Mouse (Mus musculus) mouse trophoblast stem cell (cell line): ENCODE results near the gene Kifc3.
"Not testable (repeated sequence)": the region's sequence is repeated elsewhere in the genome, so short reads cannot be mapped to it uniquely, and the experiment has no call there.

Experiments
- in situ Hi-C, 2 experiments: fragments of 300-500 bp; cut with MseI, MboI; formaldehyde crosslinking; loops; 2 replicates in 1 of 2; 3 replicates in 1 of 2; pipeline ENCODE4 v1.15.1; 2025

Gene Kifc3

DNA sequence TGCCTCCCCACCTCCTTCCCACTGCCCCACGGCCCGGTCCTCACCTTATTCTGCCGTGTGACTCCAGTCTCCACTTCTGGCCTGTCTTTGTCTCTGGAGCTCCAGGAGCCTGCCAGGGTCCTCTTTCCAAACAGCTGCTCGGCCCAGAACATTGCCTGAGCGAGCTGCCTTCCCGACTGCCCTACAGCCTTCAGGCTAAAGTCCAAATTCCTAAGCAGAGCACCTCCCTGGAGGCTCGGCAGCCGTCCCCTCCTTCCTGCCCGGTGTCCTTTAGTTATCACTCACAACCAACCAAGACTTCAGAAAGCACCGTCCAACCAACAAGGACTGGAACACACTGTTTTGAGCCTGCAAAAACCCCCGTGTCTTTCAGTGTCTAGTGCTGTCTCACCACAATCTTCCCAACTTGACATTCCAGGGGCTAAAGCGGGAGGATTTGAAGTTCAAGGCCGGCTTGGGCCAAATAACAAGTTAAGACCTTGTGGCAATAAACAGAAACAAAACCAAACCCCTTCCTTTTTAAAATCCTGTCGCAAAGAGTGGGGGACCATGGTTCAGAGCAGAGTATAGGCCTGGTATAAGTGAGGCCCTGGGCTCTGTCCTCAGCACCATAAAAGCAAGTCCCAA is at the start of gene Kifc3:
Gene Kifc3, minus strand, starts transcription at position 164 of the 627 bp plus-strand sequence.
- in situ Hi-C loops, result loop anchor here in 1 of 2 experiments (10.0 kb wide), 2 partner anchors 68 to 108 kb away; no protein-coding TSS in a partner anchor

DNA sequence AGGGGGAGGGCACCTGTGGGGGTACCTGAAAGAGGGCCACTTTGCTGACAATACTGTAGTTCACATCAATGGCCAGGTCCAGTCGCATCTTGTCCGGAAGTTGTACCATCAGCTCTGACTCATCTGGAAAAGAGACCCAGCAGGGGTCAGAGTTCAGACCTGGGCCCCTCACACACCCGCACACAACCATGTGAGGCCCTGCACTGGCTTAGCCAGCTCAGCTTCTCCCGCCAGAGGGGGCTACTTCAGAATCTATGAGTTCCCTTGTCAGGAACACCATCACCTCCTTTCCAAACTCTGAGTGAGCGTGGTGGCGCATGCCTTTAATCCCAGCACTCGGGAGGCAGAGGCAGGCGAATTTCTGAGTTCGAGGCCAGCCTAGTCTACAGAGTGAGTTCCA is 49.4 kb upstream of the Kifc3 start:
- in situ Hi-C loops, result no loop called here

DNA sequence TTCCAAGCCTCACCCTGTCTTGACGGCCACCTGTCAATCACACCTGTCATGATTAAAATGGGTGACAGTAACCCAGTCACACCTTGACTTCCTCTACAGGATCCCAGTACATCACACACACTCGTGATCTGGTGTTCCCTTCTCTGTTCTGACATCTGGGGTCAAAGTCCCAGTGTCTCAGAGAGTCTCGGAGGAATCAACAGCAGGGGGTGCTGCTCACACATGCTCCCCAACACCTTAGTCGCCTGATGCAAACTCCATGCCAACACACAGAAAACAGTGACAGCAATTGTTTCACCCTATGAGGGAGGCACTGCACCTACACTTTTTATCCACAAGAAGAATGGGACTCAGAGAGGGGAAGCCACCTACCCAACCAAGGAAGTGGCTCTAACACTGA is 47.2 kb upstream of the Kifc3 start:
- in situ Hi-C loops, result no loop called here

DNA sequence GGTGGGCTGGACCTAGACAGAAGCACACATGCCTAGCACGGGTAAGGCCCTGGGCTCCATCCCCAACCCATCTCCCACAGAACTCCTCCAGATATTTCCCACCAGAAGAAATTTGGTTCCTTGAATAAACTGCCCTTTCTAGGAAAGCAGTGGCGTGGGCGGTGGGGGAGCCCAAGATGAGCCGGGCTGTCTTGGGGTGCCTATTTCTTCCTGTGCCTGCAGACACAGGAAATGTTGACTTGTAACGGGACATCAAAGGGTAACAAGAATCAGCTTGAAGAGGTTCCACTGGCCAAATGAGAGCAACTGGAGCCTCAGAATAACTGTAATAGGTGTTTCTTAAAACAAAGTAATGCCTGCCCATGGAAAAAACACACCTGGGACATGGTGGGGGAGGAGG is 44.7 kb upstream of the Kifc3 start:
- in situ Hi-C loops, result no loop called here

DNA sequence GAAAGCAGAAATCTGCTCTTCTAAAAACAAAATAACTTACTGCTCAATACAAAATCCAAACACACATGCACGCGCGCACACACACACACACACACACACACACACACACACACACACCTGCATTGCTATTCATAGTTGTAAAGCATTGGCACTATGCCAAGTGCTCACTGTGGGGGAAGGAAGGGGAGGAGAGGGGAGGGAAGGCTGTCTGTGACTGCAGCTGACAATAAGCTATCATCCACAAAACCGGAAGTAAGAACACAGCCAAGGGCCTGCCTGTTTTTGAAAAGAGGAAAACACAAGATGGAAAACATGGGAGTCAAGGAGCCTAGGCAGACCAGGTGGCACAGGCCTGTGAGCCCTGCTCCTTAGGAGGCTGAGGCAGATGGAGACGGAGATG is 42.6 kb upstream of the Kifc3 start:
- in situ Hi-C loops, result no loop called here

DNA sequence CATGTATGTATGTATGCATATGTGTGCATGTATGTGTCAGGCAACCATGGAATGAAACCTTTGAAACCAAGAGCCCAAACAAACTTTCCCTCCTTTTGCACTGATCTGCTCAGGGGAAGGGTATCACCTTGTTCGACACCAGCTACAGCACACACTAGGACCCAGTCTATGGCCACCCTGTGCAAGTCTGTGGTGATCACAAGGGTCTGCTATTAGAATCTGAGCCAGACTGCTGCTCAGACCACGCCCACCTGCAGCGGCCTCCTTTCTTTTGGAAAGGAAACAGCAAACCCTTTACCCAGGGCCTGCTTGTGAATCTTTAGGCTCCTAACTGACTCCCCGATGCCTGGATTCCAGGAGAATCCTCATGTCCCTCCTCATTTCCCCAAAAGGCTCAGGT is 41.2 kb upstream of the Kifc3 start:
- in situ Hi-C loops, result no loop called here

DNA sequence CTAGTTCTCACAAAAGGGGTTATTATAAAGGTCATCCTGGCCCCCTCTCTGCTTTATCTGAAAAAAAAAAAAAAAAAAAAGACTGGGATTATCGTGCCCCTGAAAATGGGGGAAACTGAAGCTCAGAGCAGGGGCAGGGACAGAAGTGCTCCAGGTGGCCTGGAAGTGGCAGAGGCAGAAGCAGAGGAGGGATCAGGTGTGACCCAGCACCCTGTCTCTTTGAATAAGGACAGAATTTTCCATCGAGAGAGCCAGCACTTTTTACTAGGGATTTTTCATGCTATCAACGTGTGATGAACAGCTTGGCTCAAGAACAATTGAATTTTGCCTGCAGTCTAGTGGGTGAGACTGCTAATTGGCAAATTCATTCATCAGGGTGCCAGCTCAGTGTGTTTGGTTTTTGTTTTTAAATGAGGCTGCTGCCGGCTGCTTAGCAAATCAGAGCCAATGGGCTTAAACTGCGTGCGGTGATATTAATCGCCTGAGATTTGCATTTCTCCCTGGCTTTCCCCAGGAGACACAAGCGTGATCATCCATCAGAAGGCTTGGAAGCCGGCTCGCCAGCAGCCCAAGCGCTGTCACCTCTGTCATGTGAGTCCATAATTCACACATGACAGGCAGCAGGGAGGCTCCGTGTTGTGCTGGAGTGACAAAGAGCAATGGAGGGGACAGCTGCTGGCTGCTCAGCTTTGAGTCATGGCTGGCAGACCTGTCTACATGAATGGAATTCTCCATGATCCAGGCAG is 40.4 kb upstream of the Kifc3 start:
- in situ Hi-C loops, result no loop called here

DNA sequence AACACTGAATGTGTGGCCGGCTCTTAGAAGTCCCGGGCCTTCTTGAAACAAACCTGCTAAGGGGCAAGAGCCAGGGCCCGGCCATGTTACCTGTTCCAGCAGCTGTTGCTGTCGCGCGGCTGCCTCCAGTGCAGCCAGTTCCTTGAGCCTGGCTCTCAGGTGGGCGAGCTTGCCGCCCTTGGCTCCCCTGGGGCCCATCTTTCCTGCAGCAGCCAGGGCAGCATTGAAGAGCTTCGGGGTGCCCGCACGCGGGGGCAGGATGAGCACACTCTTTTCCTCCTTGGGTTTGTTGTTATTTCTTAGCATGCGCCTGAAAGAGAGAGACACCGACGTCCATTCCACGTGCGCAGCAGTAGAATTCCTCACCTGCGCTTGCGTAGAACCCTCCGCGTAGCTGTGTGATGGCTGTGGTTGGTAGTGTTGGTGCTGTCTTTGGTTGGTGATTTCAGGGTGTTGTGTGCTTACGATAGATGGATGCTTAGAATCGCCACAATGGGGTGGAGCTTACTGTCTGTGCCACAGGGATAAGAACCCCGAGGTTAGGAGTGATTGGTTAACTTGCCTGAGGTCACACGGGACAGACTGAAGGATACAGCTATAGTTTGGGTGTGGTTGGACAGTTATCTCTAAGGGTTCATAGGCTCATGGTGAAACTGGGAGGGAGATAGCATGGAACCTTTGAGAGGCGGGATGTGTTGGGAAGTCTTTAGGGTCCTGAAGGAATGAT is 39.6 kb upstream of the Kifc3 start:
- in situ Hi-C loops, result no loop called here

DNA sequence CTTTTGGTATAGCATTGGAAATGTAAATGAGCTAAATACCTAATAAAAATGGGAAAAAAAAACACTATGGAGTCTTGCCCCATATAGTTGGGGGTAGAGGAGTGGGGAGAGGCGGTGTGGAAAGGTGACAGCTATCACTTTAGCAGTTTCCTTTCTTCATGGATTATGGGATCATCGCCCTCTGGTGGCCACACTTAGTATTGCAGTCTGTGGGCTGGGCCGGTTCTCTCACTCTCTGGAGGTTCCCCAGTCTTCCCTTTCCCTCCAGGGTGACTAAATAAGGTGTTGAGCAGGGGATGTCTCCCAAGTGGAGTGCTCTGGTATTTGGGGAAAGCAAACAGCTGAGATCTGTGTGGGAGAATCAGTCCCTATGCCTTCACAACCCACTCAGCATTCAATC is 33.1 kb upstream of the Kifc3 start:
- in situ Hi-C loops, result no loop called here

DNA sequence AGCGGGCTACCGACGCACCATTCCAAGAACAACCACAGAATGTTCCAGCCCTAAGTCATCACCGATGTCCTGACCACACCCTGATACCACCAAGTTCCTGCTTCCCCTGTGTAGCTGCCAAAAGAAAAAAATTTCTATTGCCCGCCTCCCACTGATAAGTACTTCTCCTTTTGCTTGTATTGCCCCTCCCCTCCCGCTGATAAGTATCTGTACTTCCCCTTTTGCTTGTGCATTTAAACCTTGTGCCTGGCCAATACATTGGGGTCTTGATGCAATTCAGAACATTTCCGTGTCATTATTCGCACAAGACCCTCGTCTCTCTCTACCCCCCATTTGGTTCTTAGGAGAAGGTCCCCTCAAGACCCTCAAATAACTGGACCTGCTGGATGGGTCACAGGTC is 27.5 kb upstream of the Kifc3 start:
- in situ Hi-C loops, result not testable (repeated sequence)

DNA sequence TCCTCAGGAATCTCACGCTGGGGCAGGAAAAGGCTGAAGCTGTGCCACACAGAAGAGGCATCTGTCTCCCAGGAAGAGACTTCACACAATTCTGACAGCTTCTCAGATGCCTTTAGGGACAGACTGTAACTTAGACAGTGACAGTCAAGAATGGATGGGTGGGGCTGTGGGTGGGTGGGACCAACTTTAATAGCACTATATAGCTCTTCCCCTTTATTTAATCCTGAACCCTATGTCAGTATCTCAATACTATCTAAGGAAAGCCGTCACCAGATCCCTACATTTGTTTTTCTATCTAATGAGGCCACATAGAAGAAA is 24.5 kb upstream of the Kifc3 start:
- in situ Hi-C loops, result no loop called here

DNA sequence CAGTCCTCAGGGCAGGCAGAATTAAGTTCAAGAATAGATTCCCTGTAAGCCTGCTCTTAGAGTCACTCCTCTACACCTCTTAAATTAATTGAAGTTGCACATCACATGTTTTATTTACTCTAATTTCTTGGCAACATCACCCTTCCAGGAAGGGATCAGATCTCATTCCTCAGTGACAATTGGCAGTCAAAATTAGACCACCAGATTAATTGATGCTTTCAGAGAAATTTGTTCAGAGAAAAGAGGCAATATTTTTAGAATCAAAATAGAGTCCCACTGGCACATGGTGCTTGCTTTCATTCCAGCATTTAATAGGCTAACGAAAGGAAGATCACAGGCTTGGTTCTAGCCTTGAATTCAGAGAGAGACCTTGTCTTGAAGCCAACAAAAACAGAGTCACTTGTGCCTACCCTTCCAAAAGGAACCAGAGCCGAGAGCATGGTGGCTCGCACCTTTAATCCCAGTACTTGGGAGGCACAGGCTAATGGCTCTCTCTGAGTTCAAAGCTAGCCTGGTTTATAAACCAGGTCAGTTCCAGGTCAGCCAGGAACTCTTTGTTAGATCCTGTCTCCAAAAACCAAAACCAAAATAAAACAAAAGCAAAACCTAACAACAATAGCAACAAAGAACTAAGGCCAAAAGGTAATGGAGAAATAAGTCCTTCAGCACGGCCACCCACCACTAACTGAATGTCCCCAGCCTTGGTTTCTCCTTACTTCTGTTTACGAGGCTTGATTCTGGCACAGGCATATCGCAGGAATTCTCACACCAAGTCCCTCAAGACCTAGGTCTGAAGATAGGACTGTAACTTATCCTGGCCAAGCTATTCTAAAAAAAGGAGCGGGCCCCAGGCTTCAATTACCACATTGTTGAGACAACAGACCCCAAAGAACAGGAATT is 23.9 kb upstream of the Kifc3 start:
- in situ Hi-C loops, result no loop called here

DNA sequence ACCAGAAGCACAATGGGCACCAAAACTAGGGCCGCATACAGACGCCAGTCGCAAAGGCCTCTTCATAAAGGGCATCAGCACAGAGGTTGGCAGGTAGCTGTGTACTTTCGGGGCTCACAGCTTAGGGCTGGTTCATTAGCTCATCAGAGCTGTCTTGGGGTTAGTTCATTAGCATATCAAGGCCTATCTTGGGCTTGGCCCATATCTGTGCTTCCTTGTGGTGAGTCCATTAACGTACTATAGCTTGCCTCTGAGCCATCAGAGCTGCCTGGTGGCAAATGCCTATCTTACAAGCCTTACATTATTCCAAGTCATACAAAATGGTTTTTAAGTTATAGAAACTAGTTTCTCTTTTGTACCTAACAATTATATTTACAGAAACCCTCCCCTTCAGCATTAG is 21.4 kb upstream of the Kifc3 start:
- in situ Hi-C loops, result no loop called here

DNA sequence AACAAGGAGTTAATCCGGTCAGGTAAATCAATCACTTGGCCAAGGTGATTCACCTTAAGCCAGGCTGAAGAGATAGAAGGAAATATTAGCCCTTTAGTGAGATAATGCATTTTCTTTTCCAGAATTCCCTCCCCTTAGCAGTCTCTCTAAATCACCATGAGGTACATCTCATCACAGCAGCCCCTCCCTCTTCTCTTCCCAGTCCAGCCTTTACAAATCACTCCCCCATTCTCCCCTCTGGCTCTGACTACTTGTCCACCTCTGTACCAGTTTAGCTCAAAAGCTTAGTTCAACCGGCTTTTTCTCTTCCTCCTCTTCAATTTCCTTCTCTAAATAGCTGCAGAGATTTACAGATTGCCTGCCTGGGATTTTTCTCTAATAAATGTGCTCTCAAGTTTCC is 18.4 kb upstream of the Kifc3 start:
- in situ Hi-C loops, result no loop called here

DNA sequence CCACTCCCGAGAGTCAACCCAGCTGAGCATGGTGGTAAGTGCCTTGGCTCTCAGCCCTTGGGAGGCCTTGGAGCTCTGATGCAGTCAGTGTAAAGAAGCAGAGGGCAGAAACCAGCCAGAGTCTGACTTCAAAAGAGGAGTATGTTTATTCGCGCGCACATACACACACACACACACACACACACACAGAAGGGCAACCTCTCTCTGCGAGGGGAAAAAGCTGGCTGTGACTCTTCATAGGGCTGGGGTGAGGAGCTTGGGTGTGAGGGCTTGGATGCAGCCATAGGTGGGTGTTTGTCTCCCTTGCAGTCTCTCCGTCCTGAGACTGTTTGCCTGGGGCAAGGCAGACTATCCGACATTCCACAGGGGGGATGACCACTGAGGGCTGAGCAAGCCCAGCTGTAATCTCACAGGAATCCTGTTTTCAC is 18.0 kb upstream of the Kifc3 start:
- in situ Hi-C loops, result no loop called here

DNA sequence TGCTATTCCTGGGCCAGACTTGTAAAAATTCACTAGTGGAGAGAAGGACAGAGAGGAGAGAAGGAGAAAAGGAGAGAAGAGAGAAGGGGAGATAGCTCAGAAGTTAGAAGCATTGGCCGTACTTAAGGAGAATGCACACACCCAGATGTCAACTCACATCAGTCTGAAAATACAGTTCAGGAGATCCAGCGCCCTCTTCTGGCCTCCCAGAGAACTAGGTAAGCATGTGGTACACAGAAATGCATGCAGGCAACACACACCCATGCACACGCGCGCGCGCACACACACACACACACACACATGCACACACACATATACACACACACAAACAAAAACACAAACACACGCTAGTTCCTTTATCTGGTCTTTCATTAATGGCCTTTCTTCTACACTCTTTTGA is 17.0 kb upstream of the Kifc3 start:
- in situ Hi-C loops, result no loop called here

DNA sequence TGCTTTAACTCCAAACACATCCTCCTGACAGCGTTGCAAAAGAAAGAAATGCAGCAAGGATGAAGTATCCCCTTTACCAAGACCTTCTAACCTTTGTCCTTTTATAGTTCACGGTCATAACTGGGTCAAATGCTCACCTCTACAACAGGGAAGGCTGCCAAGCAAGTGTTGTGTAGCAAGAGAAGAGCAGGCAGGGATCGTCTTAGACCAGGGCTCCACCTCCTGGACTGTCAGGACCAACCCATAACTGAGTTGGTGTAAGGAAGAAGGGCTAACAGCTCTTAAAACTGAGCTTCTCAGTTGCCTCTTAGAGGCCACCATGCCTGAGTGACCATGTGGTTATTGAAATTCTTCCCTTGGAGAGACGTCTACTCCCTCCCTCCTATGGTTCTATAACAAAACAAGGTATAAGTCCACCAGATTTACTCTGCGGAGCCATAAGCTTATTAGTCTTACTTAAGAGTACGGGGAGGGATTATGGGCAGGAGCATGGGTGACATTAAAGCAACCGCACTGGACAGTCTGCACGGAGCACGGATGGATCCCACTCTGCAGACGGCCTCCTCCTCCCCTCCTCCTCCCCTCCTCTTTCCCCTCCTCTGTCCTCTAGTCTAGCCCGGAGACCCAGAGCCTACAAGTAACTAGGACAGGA is 13.2 kb upstream of the Kifc3 start:
- in situ Hi-C loops, result no loop called here

DNA sequence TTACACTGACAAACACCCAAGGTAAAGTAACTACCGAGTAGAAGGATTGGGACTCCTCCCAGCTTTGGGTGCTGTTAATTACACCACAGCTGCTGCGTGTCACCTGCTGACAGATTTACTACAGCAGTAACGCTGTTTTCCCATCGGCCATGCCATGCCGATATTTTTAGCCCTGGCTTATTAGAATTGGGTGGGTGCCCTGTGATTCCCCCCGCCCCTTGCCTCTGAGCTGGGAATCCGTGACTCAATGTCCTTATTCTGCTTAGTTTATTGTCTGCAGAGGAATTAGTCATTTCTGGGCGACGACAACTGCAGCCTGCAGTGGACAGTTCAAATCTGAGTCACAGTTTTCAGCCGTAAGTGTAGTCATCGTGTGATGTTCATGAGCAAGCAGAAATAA is 7.3 kb upstream of the Kifc3 start:
- in situ Hi-C loops, result loop anchor here in 1 of 2 experiments (10.0 kb wide), 2 partner anchors 75 to 115 kb away; no protein-coding TSS in a partner anchor

DNA sequence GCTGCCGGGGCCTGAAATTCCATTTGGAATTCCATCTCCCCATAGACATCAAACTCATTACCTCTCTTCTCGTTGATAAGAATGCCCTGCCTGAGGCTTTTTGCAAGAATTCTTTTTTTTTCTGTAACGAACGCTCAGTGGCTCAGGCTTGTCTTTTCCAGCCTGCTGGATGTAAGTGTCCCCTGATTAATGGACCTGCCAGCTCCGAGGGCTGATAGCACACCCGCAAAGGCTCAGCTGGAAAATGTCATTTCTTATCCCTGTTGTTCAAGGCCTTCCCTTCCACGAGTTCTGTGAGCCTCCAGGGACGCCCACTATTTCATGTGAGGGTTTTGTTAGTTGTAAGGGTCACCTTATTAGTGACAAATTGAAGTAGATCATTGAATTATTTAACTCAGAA is 3.3 kb upstream of the Kifc3 start:
- in situ Hi-C loops, result loop anchor here in 1 of 2 experiments (10.0 kb wide), 2 partner anchors 71 to 111 kb away; no protein-coding TSS in a partner anchor

DNA sequence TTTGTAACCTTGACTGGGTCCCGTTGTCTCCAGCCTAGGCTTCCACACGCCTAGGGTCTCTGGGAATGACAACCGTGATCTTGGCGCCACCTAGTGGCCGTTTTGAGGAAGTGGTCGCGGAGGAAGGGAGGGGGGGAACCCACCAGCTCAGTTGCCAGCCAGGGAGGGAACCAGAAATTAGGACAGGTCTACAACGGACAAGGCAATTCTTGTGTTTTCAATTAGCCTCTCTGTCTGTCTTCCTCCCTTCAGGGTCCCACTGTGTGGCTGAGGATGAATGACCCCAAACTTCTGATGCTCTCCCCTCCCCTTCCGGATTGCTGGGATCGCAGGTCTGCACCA is 1.4 kb upstream of the Kifc3 start:
- in situ Hi-C loops, result loop anchor here in 1 of 2 experiments (10.0 kb wide), 2 partner anchors 69 to 109 kb away; no protein-coding TSS in a partner anchor
